Mouse (Mus musculus) small intestine, adult 2 months (tissue): ENCODE results near the gene Pml. TPM values are rescaled to one million over a fixed set of nuclear protein-coding genes. Genes with fewer than 3 reads are reported as not detected.

Experiments
- H3K27ac ChIP-seq: fragments of 200-500 bp; 2 replicates; pipeline ENCODE4 v1.5.1; 2012; ENCODE audit warnings: low read depth, low read length, control low read depth, inconsistent platforms; ENCODE audit not compliant: insufficient read depth
- H3K27me3 ChIP-seq: fragments of 200-500 bp; 2 replicates; pipeline ENCODE4 v1.6.1; 2012; ENCODE audit warnings: mild to moderate bottlenecking, moderate library complexity, low read length, inconsistent platforms; ENCODE audit not compliant: control insufficient read depth, insufficient read depth
- H3K36me3 ChIP-seq: fragments of 200-500 bp; 2 replicates; pipeline ENCODE4 v1.6.1; 2012; ENCODE audit warnings: mild to moderate bottlenecking, low read length, control low read depth, inconsistent platforms; ENCODE audit not compliant: control insufficient read depth, insufficient read depth
- H3K4me1 ChIP-seq: fragments of 200-500 bp; 2 replicates; pipeline ENCODE4 v1.6.1; 2012; ENCODE audit warnings: low read length, inconsistent platforms, mixed read lengths; ENCODE audit not compliant: control insufficient read depth, insufficient read depth, insufficient read length
- H3K4me3 ChIP-seq: fragments of 200-500 bp; 2 replicates; pipeline ENCODE4 v1.5.1; 2012; ENCODE audit warnings: low read depth, mild to moderate bottlenecking, control low read depth, inconsistent platforms, low read length, moderate library complexity
- CTCF ChIP-seq: fragments of 200-500 bp; IDR thresholded peaks from 2 replicates; pipeline ENCODE4 v1.5.1; 2012; ENCODE audit warnings: low read depth, mild to moderate bottlenecking, control low read depth, inconsistent platforms, low read length, moderate library complexity, mixed read lengths; ENCODE audit not compliant: insufficient replicate concordance, insufficient read length; ENCODE audit errors: extremely low read depth
- POLR2A ChIP-seq: fragments of 200-500 bp; IDR thresholded peaks from 2 replicates; pipeline ENCODE4 v1.6.1; 2012; ENCODE audit warnings: low read depth, mild to moderate bottlenecking, control low read depth, inconsistent platforms, low read length, moderate library complexity
- WGBS: fragments of 180-500 bp; shearing (Covaris S2); methylation state at CpG from one replicate; pipeline ENCODE4 v1.1.7; 2018; 5-methylcytosine and 5-hydroxymethylcytosine counted together
- polyA plus RNA-seq: library from polyadenylated mRNA; depleted of rRNA; stranded (reverse); fragments of >200 nt; gene quantifications from 2 replicates; pipeline ENCODE4 v1.2.3, GENCODE M21; 2012

Gene Pml
- polyA plus RNA-seq, 1 experiment, result 45.0 TPM

DNA sequence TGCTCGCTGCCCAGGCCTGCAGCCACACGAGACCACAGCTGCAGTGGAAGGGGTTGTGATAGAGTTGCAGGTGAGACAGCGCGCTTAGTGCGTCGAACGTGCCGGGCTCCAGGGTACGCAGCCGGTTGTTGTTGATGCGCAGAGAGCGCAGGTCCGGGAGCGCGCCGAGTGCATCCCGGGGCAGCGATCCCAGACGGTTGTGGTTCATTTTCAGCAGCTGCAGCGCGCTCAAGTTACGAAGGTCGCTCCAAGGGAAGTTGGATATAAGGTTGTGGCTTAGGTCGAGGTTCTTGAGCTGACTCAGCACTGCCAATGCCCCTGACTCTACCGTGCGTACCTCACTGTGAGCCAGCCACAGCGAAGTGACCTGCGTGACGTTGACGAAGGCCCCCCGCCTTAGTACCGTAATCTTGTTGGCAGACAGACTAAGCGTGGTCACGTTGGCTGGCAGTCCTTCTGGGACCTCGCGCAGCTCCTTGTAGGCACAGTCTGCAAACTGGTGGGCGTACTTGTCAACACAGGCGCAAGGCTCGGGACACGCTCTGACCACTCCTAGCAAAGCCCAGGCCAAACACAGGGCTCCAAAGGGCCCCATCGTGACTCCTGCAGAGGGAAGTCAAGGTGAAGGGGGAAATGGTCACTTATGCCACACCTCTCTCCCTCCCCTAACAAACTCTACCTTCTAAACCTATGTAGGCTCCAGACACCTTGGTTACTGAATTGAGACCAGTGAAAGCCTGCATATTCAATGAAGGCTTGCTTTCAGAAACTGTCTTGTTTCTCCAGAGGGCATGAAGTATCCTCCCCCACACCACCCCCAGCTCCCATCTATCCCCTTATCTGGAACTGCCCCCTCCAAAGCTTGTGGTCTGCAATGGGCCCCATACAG is 50.0 kb downstream of the Pml start:
- H3K27ac ChIP-seq, result no peak overlapping the region
- TF ChIP-seq CTCF (no peak), POLR2A (no peak)
- peaks cover 80% of the 10 kb centered on the region for H3K27me3 ChIP-seq
- peaks cover 5% of the 10 kb centered on the region; the same call in 1 of the 2 replicates for H3K4me1 ChIP-seq
- WGBS, result 3% methylated on average over 41 of the region's 41 CpGs
- H3K36me3 ChIP-seq, result no peaks in the 10 kb centered on the region
- no peak overlapping the region for H3K4me3 ChIP-seq

DNA sequence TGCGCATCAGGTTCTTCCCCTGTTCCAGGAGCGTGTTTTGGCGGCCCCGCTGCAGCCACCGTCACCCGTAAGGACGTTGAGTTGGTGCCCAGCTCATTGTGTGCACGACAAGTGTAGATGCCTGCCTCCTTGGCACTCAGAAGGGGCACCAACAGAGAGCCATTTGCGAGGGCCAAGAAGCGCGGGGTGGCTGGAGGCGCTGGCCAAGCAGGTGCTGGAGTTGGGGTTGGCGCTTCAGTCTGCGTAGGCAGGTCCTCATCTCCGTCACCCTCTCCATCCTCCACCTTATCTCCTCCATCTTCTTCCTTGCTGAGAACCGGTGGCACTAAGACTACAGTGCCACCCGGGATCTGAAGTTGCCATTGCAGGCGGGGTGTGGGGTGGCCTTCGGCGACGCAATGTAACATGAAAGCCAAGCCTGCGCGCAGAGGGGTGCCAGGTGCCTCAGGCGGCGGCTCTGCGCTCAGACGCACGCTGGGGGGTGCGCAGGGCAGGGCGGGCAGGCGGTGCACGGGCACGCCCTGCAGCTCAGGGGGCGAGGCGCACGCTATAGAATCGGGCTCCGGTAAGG is 50.7 kb downstream of the Pml start:
- Histone ChIP-seq H3K4me3 (no peak overlapping the region), H3K27ac (no peak overlapping the region), H3K36me3 (no peaks in the 10 kb centered on the region), H3K27me3 (peaks cover 77% of the 10 kb centered on the region), H3K4me1 (peaks cover 5% of the 10 kb centered on the region; the same call in 1 of the 2 replicates)
- WGBS, result 3% methylated on average over 38 of the region's 38 CpGs
- TF ChIP-seq POLR2A (no peak), CTCF (no peak)

DNA sequence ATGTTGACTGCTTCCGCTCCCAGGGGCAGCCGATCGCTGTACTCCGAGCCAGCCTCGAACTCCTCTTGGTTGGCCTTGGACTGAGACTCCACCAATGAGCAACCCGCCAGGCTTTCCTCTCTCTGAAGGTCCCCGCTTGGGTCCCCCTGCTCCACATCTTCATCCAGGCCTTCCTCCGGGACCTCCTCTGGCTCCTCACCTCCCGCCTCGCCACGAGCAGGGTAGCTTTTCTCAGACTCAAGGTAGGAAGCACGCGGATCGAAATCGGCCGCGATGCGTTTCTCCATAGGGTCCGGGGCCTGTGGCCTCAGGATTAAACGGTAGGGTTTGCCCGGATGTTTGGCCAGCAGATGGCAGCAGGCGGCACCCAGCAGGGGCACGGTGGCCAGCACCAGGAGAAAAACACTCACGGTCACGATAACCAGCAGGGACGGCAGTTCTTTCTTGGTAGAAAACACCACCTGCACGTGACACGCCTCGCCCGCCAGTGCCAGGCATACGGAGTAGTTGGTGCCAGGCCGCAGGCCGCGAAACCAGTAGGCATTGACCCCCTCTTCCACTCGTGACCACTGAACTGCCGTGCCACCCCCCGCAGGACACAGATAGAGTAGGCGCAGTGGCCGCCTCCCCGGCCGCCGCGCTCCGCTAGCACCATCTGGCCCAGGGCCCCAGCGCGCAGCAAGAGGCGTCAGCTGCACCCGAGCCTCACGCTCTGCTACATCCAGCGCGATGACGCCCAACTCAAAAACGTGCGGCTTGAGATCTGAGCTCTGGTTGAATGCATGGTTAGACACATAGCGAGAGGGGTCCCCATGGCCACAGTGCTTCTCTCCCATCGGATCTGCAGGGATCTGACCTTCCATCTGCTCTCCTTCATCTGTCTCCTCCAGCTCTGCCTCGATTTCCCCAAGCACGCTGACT is 51.5 kb downstream of the Pml start:
- 2% methylated on average over 58 of the region's 58 CpGs for WGBS
- no peak for TF ChIP-seq POLR2A
- peak; percentile 50; the same call in 1 of the 2 replicates for TF ChIP-seq CTCF
- Histone ChIP-seq H3K27ac (no peak overlapping the region), H3K27me3 (peaks cover 69% of the 10 kb centered on the region), H3K36me3 (no peaks in the 10 kb centered on the region), H3K4me3 (peak overlapping the region; percentile 10; the same call in 1 of the 2 replicates), H3K4me1 (peaks cover 5% of the 10 kb centered on the region; the same call in 1 of the 2 replicates)

DNA sequence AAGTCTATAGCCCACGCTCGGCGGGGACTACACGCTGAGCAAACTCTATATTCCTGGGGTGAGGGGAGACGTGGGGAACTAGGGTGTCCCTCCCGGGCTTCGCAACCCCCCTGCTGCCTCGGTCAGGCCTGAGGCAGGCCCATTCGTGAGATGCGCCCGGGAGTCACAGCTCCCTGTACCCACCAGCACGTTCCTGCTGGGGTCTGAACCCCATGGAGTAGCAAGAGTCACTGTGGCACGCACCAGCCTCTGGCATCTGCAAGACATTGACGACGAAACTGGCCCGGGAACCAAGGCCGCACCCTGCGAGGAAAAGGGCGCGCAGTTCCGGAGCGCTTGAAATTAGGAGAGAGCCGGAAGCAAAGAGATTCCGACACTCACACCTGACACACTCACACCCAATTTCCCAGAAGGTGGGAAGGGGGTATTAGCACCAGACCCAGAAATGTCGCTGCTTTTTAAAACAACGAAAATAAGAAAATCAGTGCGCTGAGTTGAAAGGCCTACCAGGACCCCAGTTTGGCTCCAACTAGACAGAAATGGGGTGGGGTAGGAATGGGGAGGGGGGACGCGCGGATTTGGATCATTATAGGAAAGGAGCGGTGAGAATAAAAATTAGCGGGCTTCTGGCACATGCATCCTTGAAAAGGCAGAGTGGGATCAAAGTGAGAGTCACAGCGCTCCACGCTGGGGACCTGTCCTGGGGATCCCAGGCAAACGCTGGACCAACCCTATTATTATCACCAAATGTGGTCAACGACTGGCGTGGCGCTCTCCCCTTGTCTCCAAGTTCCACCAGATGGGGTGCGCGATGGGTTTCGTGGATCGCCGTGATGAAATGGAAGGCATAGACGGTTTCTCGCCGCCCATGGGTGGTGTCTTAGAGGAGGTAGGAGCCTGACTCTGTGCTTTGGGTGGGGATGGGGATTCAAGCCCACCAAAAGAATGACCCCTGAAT is 52.7 kb downstream of the Pml start:
- 7% methylated on average over 46 of the region's 46 CpGs for WGBS
- no peak overlapping the region for H3K4me3 ChIP-seq
- no peak for TF ChIP-seq CTCF
- TF ChIP-seq POLR2A, result no peak
- peaks cover 57% of the 10 kb centered on the region for H3K27me3 ChIP-seq
- H3K36me3 ChIP-seq, result no peaks in the 10 kb centered on the region
- H3K27ac ChIP-seq, result no peak overlapping the region
- peaks cover 5% of the 10 kb centered on the region; the same call in 1 of the 2 replicates for H3K4me1 ChIP-seq

DNA sequence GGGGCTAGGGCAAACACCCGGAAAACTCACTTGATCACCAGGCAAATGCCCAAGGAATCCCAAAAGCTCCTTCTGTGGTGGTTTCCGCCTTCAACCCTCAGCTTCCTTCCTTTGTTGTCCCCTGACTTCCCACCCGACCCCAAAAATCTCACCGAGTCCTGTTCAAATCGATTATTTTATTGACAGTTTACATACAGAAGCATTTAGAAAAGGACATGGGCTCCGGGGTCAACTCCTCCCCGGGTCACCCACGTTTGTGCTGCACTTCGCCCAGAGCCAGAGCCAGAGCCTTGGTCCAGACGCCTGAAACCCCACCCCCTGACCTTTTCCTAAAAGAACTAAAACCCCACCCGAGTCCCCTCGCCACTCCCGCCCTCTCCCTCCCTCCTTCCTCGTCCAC is 53.4 kb downstream of the Pml start:
- Histone ChIP-seq H3K27ac (no peak overlapping the region), H3K4me1 (peaks cover 5% of the 10 kb centered on the region; the same call in 1 of the 2 replicates), H3K27me3 (peaks cover 51% of the 10 kb centered on the region), H3K4me3 (no peak overlapping the region), H3K36me3 (no peaks in the 10 kb centered on the region)
- WGBS, result 8% methylated on average over 14 of the region's 14 CpGs
- TF ChIP-seq CTCF (no peak), POLR2A (no peak)

DNA sequence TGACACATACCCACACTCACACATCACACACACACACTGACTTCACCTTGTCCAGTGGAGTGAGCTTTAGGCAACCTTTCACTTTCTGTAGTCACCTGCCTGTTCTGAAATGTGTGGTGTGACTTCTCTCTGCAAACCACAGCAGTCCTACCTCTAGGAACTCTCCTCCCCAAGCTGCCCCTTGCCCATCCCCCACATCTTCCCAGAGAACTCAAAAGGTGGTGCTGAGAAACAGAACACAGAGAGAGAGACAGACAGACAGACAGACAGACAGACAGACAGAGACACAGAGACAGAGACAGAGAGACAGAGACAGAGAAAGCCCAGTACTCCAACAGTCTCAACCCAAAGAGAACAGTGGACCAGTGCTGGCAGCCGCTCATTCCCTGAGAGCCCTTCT is 53.9 kb downstream of the Pml start:
- peaks cover 47% of the 10 kb centered on the region for H3K27me3 ChIP-seq
- no peak overlapping the region for H3K27ac ChIP-seq
- no peak for TF ChIP-seq POLR2A
- TF ChIP-seq CTCF, result no peak
- no peak overlapping the region for H3K4me3 ChIP-seq
- H3K36me3 ChIP-seq, result no peaks in the 10 kb centered on the region
- WGBS, result 28% methylated on average over 1 of the region's 1 CpGs
- peaks cover 5% of the 10 kb centered on the region; the same call in 1 of the 2 replicates for H3K4me1 ChIP-seq
